Mouse (Mus musculus): Measurements from ENCODE around the gene Entpd7. TPM values are rescaled to one million over a fixed set of nuclear protein-coding genes. Genes with fewer than 3 reads are reported as not detected.

The Entpd7 gene
- polyA plus RNA-seq, 1 experiment: 11.7 TPM

- TF ChIP-seq CTCF (IDR thresholded peaks at IDR 0.05; ENCODE audit: borderline replicate concordance, insufficient read depth, low read depth, low read length) (no peak), POLR2A (IDR thresholded peaks at IDR 0.05; ENCODE audit: borderline replicate concordance, insufficient read depth, low read length) (no peak)
- Histone ChIP-seq H3K27me3 (ENCODE audit: control insufficient read depth, insufficient read depth, low read length) (no peaks in the 10 kb centered on the region), H3K4me1 (ENCODE audit: control insufficient read depth, insufficient read depth, low read length) (no peaks in the 10 kb centered on the region), H3K27ac (ENCODE audit: insufficient read depth, low read length) (no peak overlapping the region), H3K4me3 (replicated peaks; ENCODE audit: insufficient read depth, low read depth, low read length) (no peak overlapping the region)
- DNase-seq: no peak
- 76% methylated on average over 8 of the region's 8 CpGs for WGBS
Measured at GRCm38 (mm10) chr19:43722891-43723290, 33.4 kb downstream of the Entpd7 start.

GRCm38 (mm10) chr19:43723501-43723900 lies 34.0 kb downstream of the Entpd7 start:
- Histone ChIP-seq H3K4me3 (replicated peaks; ENCODE audit: insufficient read depth, low read depth, low read length) (no peak overlapping the region), H3K27ac (ENCODE audit: insufficient read depth, low read length) (no peak overlapping the region), H3K27me3 (ENCODE audit: control insufficient read depth, insufficient read depth, low read length) (no peaks in the 10 kb centered on the region), H3K4me1 (ENCODE audit: control insufficient read depth, insufficient read depth, low read length) (no peaks in the 10 kb centered on the region)
- DNase-seq: no peak
- 83% methylated on average over 10 of the region's 10 CpGs for WGBS
- TF ChIP-seq POLR2A (IDR thresholded peaks at IDR 0.05; ENCODE audit: borderline replicate concordance, insufficient read depth, low read length) (no peak), CTCF (IDR thresholded peaks at IDR 0.05; ENCODE audit: borderline replicate concordance, insufficient read depth, low read depth, low read length) (no peak)

- Histone ChIP-seq H3K27ac (ENCODE audit: insufficient read depth, low read length) (no peak overlapping the region), H3K4me1 (ENCODE audit: control insufficient read depth, insufficient read depth, low read length) (no peaks in the 10 kb centered on the region), H3K4me3 (replicated peaks; ENCODE audit: insufficient read depth, low read depth, low read length) (no peak overlapping the region), H3K27me3 (ENCODE audit: control insufficient read depth, insufficient read depth, low read length) (no peaks in the 10 kb centered on the region)
- WGBS: 93% methylated on average over 20 of the region's 20 CpGs
- no peak for DNase-seq
- TF ChIP-seq CTCF (IDR thresholded peaks at IDR 0.05; ENCODE audit: borderline replicate concordance, insufficient read depth, low read depth, low read length) (no peak), POLR2A (IDR thresholded peaks at IDR 0.05; ENCODE audit: borderline replicate concordance, insufficient read depth, low read length) (no peak)
Measured at GRCm38 (mm10) chr19:43724194-43724593, 34.7 kb downstream of the Entpd7 start.

DNA sequence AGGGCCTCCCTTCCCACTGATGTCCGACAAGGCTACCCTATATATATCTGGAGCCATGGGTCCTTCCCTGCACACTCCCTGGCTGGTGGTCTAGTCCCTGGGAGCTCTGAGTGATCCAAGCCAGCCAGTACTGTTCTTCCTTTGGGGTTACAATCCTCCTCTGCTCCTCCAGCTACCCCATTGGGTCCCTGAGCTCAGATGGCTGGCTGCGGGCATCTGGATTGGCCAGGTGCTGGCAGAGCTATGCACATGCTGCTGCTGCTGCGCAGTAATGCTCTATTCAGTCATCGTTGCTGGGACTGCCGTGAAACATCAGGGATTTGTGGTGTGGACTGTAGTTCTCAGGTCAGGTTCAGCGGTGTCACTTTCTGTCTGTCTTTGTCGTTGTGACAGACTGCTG lies 35.3 kb downstream of the Entpd7 start:
- H3K4me3 ChIP-seq (replicated peaks; ENCODE audit: insufficient read depth, low read depth, low read length): no peak overlapping the region
- no peak overlapping the region for H3K27ac ChIP-seq (ENCODE audit: insufficient read depth, low read length)
- no peak for TF ChIP-seq POLR2A (IDR thresholded peaks at IDR 0.05; ENCODE audit: borderline replicate concordance, insufficient read depth, low read length)
- no peak for TF ChIP-seq CTCF (IDR thresholded peaks at IDR 0.05; ENCODE audit: borderline replicate concordance, insufficient read depth, low read depth, low read length)
- no peak for DNase-seq
- no peaks in the 10 kb centered on the region for H3K27me3 ChIP-seq (ENCODE audit: control insufficient read depth, insufficient read depth, low read length)
- H3K4me1 ChIP-seq (ENCODE audit: control insufficient read depth, insufficient read depth, low read length): no peaks in the 10 kb centered on the region
- WGBS: 85% methylated on average over 7 of the region's 7 CpGs

GRCm38 (mm10) chr19:43726510-43727146 lies 37.2 kb downstream of the Entpd7 start:
- TF ChIP-seq POLR2A (IDR thresholded peaks at IDR 0.05; ENCODE audit: borderline replicate concordance, insufficient read depth, low read length) (no peak), CTCF (IDR thresholded peaks at IDR 0.05; ENCODE audit: borderline replicate concordance, insufficient read depth, low read depth, low read length) (no peak)
- H3K4me1 ChIP-seq (ENCODE audit: control insufficient read depth, insufficient read depth, low read length): no peaks in the 10 kb centered on the region
- no peak overlapping the region for H3K27ac ChIP-seq (ENCODE audit: insufficient read depth, low read length)
- WGBS: 82% methylated on average over 15 of the region's 15 CpGs
- H3K4me3 ChIP-seq (replicated peaks; ENCODE audit: insufficient read depth, low read depth, low read length): no peak overlapping the region
- H3K27me3 ChIP-seq (ENCODE audit: control insufficient read depth, insufficient read depth, low read length): no peaks in the 10 kb centered on the region
- DNase-seq: no peak

- Histone ChIP-seq H3K4me3 (replicated peaks; ENCODE audit: insufficient read depth, low read depth, low read length) (no peak overlapping the region), H3K4me1 (ENCODE audit: control insufficient read depth, insufficient read depth, low read length) (no peaks in the 10 kb centered on the region), H3K27me3 (ENCODE audit: control insufficient read depth, insufficient read depth, low read length) (no peaks in the 10 kb centered on the region), H3K27ac (ENCODE audit: insufficient read depth, low read length) (no peak overlapping the region)
- no peak for DNase-seq
- WGBS: 54% methylated on average over 22 of the region's 22 CpGs
- TF ChIP-seq POLR2A (IDR thresholded peaks at IDR 0.05; ENCODE audit: borderline replicate concordance, insufficient read depth, low read length): no peak
- no peak for TF ChIP-seq CTCF (IDR thresholded peaks at IDR 0.05; ENCODE audit: borderline replicate concordance, insufficient read depth, low read depth, low read length)
Measured at GRCm38 (mm10) chr19:43729296-43730036, 40.0 kb downstream of the Entpd7 start.

- TF ChIP-seq CTCF (IDR thresholded peaks at IDR 0.05; ENCODE audit: borderline replicate concordance, insufficient read depth, low read depth, low read length) (no peak), POLR2A (IDR thresholded peaks at IDR 0.05; ENCODE audit: borderline replicate concordance, insufficient read depth, low read length) (no peak)
- WGBS: 47% methylated on average over 8 of the region's 8 CpGs
- DNase-seq: no peak
- Histone ChIP-seq H3K4me3 (replicated peaks; ENCODE audit: insufficient read depth, low read depth, low read length) (no peak overlapping the region), H3K27ac (ENCODE audit: insufficient read depth, low read length) (no peak overlapping the region), H3K27me3 (ENCODE audit: control insufficient read depth, insufficient read depth, low read length) (no peaks in the 10 kb centered on the region), H3K4me1 (ENCODE audit: control insufficient read depth, insufficient read depth, low read length) (no peaks in the 10 kb centered on the region)
Measured at GRCm38 (mm10) chr19:43730037-43730428, 40.6 kb downstream of the Entpd7 start.

- Histone ChIP-seq H3K27me3 (ENCODE audit: control insufficient read depth, insufficient read depth, low read length) (no peaks in the 10 kb centered on the region), H3K27ac (ENCODE audit: insufficient read depth, low read length) (no peak overlapping the region), H3K4me1 (ENCODE audit: control insufficient read depth, insufficient read depth, low read length) (no peaks in the 10 kb centered on the region), H3K4me3 (replicated peaks; ENCODE audit: insufficient read depth, low read depth, low read length) (no peak overlapping the region)
- 72% methylated on average over 7 of the region's 7 CpGs for WGBS
- no peak for DNase-seq
- TF ChIP-seq CTCF (IDR thresholded peaks at IDR 0.05; ENCODE audit: borderline replicate concordance, insufficient read depth, low read depth, low read length) (no peak), POLR2A (IDR thresholded peaks at IDR 0.05; ENCODE audit: borderline replicate concordance, insufficient read depth, low read length) (no peak)
Measured at GRCm38 (mm10) chr19:43731157-43731556, 41.7 kb downstream of the Entpd7 start.
